Mouse (Mus musculus) heart, adult 2 months (tissue): Measurements from ENCODE around the gene Cep250. TPM values are rescaled to one million over a fixed set of nuclear protein-coding genes. Genes with fewer than 3 reads are reported as not detected.
A peak's percentile ranks its signal among the peaks of the same experiment; 100 is the strongest.

Experiments
- DNase-seq, 2 experiments: peaks; one replicate each; pipeline ENCODE4 v3.0.0; 2021
- H3K27ac ChIP-seq: fragments of 200-600 bp; 2 replicates; pipeline ENCODE4 v1.8.1; 2022
- H3K27me3 ChIP-seq: fragments of 200-500 bp; 2 replicates; pipeline ENCODE4 v1.6.1; 2012; ENCODE audit warnings: mild to moderate bottlenecking, low read length, inconsistent platforms, mixed read lengths; ENCODE audit not compliant: control insufficient read depth, insufficient read depth
- H3K36me3 ChIP-seq: fragments of 200-500 bp; 2 replicates; pipeline ENCODE4 v1.6.1; 2012; ENCODE audit warnings: low read length, inconsistent platforms; ENCODE audit not compliant: control insufficient read depth, insufficient read depth
- H3K4me1 ChIP-seq: fragments of 200-500 bp; 2 replicates; pipeline ENCODE4 v1.6.1; 2011; ENCODE audit warnings: low read length; ENCODE audit not compliant: control insufficient read depth, insufficient read depth
- H3K4me3 ChIP-seq: fragments of 200-600 bp; 2 replicates; pipeline ENCODE4 v1.8.1; 2022
- H3K79me2 ChIP-seq: fragments of 200-500 bp; replicated peaks from 2 replicates; pipeline ENCODE4 v1.6.1; 2012; ENCODE audit warnings: mild to moderate bottlenecking, inconsistent platforms, low read length, moderate library complexity, mixed read lengths; ENCODE audit not compliant: control insufficient read depth, insufficient read depth
- H3K9ac ChIP-seq: fragments of 200-500 bp; 2 replicates; pipeline ENCODE4 v1.6.1; 2012; ENCODE audit warnings: low read depth, mild to moderate bottlenecking, control low read depth, inconsistent platforms, low read length, mixed read lengths
- CTCF ChIP-seq: fragments of 200-600 bp; IDR thresholded peaks from 2 replicates; pipeline ENCODE4 v1.8.1; 2022; ENCODE audit warnings: antibody characterized with exemption, mild to moderate bottlenecking, moderate library complexity
- EP300 ChIP-seq: fragments of 200-500 bp; IDR thresholded peaks from 2 replicates; pipeline ENCODE4 v1.6.1; 2011; ENCODE audit warnings: low read depth, low read length, control low read depth; ENCODE audit not compliant: insufficient read depth
- POLR2A ChIP-seq: fragments of 200-500 bp; IDR thresholded peaks from 2 replicates; pipeline ENCODE4 v1.6.1; 2011; ENCODE audit warnings: mild to moderate bottlenecking, low read depth, low read length, control low read depth; ENCODE audit not compliant: insufficient read depth
- WGBS: fragments of 180-500 bp; shearing (Covaris S2); methylation state at CpG from one replicate; pipeline ENCODE4 v1.1.7; 2018; 5-methylcytosine and 5-hydroxymethylcytosine counted together
- intact Hi-C: fragments of 180-260 bp; cut with DNase I; formaldehyde crosslinking; loops from one replicate; pipeline ENCODE4 v1.15.1; 2025
- polyA plus RNA-seq: library from polyadenylated mRNA; depleted of rRNA; stranded (reverse); fragments of >200 nt; gene quantifications from 2 replicates; pipeline ENCODE4 v1.2.3, GENCODE M21; 2012
- total RNA-seq, 2 experiments: library from RNA; stranded (reverse); gene quantifications; 2 replicates each; pipeline ENCODE4 v1.2.3; 2021

Gene Cep250
- total and polyA plus RNA-seq, 3 experiments = 2.8 to 7.4 (median 5.3) TPM

DNA sequence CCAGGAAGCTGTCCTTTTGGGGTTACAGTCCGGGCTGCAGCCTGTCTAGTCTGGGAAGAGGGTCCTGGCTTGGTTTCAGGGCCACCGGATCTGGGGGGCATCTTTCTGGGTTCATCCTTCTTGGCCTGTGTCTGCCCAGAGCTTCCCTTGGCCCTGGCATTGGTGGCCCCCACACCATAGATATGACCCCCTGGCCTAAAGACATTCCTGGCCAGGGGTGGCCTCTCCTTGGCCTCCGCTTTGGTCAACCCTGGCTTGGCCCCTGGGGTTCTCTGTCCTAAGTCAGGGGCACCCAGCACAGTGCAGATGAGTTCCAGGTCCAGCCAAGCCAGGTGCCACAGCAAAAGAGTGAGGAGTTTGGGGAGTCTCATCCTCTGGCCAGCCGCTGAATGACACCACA is 11.6 kb upstream of the Cep250 start:
- TF ChIP-seq POLR2A (no peak), EP300 (no peak), CTCF (no peak)
- Histone ChIP-seq H3K27ac (no peak overlapping the region), H3K4me3 (no peak overlapping the region), H3K36me3 (no peaks in the 10 kb centered on the region), H3K9ac (no peak overlapping the region), H3K79me2 (no peaks in the 10 kb centered on the region), H3K27me3 (no peaks in the 10 kb centered on the region), H3K4me1 (no peaks in the 10 kb centered on the region)
- no peak for DNase-seq
- intact Hi-C loops = loop anchor here (10.0 kb wide), 1 partner anchor 250 kb away; the partner anchor contains the start of gene Trpc4ap
- 81% methylated on average over 4 of the region's 4 CpGs for WGBS

DNA sequence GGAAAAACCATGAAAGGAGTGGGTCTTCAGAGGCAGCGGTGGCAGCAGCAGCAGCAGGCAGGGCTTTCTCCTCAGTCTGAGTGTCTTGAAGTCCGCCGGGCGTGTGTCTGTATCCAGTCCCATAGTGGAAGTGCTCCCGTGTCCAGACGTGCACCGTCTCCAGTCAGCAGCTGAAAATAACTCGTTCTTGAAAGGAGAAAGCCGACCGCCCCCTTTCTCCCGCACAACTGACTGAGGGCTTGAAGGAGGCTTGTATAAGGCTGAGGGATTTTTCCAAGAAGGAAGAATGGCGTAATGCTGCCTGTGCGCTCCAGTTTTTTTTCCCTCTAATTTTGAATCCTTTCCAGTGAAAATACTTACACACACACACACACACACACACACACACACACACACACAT is 11.1 kb upstream of the Cep250 start, which contains the start of gene Gdf5:
Gdf5 (minus strand) TSS at position 244 of the 400 bp plus-strand sequence.
- Histone ChIP-seq H3K4me1 (no peaks in the 10 kb centered on the region), H3K79me2 (no peaks in the 10 kb centered on the region), H3K9ac (no peak within 1 kb of the TSS), H3K27me3 (no peaks in the 10 kb centered on the region), H3K27ac (no peak within 1 kb of the TSS), H3K4me3 (no peak within 1 kb of the TSS), H3K36me3 (no peaks in the 10 kb centered on the region)
- 30% methylated on average over 13 of the region's 13 CpGs for WGBS
- no peak for DNase-seq
- intact Hi-C loops = loop anchor here (10.0 kb wide), 1 partner anchor 250 kb away; the partner anchor contains the start of gene Trpc4ap
- TF ChIP-seq EP300 (no peak), POLR2A (no peak), CTCF (no peak)

- Histone ChIP-seq H3K9ac (no peak overlapping the region), H3K79me2 (no peaks in the 10 kb centered on the region), H3K27ac (no peak overlapping the region), H3K36me3 (no peaks in the 10 kb centered on the region), H3K4me1 (no peaks in the 10 kb centered on the region), H3K27me3 (no peaks in the 10 kb centered on the region), H3K4me3 (no peak overlapping the region)
- TF ChIP-seq CTCF (no peak), EP300 (no peak), POLR2A (no peak)
- intact Hi-C loops = loop anchor here (10.0 kb wide), 1 partner anchor 251 kb away; the partner anchor contains the start of gene Trpc4ap
- no peak for DNase-seq
- WGBS = 76% methylated on average over 5 of the region's 5 CpGs
Observed at GRCm38 (mm10) chr2:155945580-155945979, 10.7 kb upstream of the Cep250 start.

DNA sequence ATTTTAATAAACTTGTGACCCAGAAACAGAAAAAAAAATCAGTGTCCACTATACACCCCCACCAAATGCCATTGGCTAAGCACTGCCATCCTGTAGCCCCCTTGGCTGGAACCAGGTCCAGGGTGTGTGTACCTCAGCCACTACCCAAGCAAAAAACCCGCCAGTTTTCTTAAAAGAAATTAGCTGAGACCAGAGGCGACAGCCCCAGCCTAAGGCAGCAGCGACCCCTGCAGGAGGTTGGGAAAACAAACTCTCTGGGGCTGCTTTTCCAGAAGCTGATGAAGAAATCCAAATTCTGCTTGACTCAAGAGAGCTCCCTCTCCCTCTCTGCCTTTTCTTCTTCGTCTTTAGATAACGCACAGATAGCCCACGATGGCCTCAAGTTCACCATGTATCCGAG is 10.2 kb upstream of the Cep250 start:
- WGBS = 5% methylated on average over 7 of the region's 7 CpGs
- intact Hi-C loops = loop anchor here (1.0 to 10.0 kb wide), 2 partner anchors 98 to 251 kb away; partner anchors contain the start of gene Trpc4ap

DNA sequence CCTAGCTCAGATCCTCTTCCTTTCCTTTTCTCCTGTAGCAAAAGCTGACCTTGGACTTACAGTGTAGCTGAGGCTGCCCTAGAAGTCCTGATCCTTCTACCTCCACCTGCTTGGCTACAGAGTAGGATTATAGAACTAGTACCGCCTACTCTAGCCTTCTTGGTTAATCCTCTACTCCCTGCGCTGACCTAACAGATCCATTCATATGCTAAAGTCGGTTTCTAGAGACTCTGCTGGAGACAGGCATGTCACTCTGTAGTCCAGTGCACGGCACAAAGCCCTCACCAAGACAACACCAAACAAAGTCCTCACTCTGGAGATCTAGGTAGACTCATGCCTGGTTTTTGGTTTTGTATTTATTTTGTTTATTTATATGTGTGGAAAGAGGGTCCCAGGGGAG is 9.8 kb upstream of the Cep250 start:
- no peaks in the 10 kb centered on the region for H3K4me1 ChIP-seq
- no peak overlapping the region for H3K9ac ChIP-seq
- H3K27ac ChIP-seq = no peak overlapping the region
- TF ChIP-seq POLR2A = no peak
- TF ChIP-seq CTCF = no peak
- no peak for TF ChIP-seq EP300
- no peak overlapping the region for H3K4me3 ChIP-seq
- DNase-seq = no peak
- no peaks in the 10 kb centered on the region for H3K27me3 ChIP-seq
- 49% methylated on average over 4 of the region's 4 CpGs for WGBS
- intact Hi-C loops = loop anchor here (1.0 to 10.0 kb wide), 2 partner anchors 98 to 252 kb away; partner anchors contain the start of gene Trpc4ap
- no peaks in the 10 kb centered on the region for H3K79me2 ChIP-seq
- no peaks in the 10 kb centered on the region for H3K36me3 ChIP-seq

More for the DNA sequence above, 10.2 kb upstream of the Cep250 start:
- Histone ChIP-seq H3K4me1 (no peaks in the 10 kb centered on the region), H3K9ac (no peak overlapping the region), H3K27ac (no peak overlapping the region), H3K27me3 (no peaks in the 10 kb centered on the region), H3K36me3 (no peaks in the 10 kb centered on the region), H3K79me2 (no peaks in the 10 kb centered on the region), H3K4me3 (no peak overlapping the region)
- DNase-seq = peak; percentile 44 to 76
- TF ChIP-seq CTCF (peak; percentile 88), EP300 (0 out of 2 replicates have a peak, but pooled peaks have one; percentile 37), POLR2A (no peak)

DNA sequence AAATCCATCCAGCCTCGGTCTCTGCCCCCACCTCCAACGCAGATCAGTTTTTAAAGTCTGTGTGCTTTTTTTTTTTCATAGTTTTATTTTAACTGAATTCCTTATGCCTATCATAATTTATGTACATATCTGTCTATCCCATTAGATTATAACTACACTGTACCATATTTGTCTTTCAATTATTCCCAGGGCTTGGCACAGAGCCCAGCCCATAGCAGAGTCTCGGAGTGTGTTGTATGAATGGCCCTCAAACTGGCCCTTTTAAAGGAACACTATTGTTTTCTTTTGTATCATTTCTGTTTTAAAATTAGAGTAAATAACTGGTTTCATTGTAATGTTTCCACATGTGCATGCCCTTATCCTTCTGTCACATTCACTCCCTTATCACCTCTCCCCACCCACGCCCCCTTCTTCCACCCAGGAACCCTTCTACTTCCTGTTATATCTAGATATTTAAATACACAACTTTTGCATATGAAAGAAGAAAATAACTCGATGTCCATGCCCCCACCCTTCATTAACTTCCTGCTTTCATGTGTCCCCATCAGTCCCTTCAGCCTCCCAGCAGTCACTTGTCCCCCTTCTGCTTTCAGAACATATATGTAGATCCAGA is 8.8 kb upstream of the Cep250 start:
- Histone ChIP-seq H3K9ac (no peak overlapping the region), H3K27ac (no peak overlapping the region), H3K27me3 (no peaks in the 10 kb centered on the region), H3K4me1 (no peaks in the 10 kb centered on the region), H3K4me3 (no peak overlapping the region), H3K36me3 (no peaks in the 10 kb centered on the region), H3K79me2 (no peaks in the 10 kb centered on the region)
- intact Hi-C loops = loop anchor here (10.0 kb wide), 1 partner anchor 253 kb away; the partner anchor contains the start of gene Trpc4ap
- TF ChIP-seq EP300 = no peak
- no peak for DNase-seq
- WGBS = 38% methylated on average over 5 of the region's 5 CpGs
